Mouse (Mus musculus) MEL (cell line): Measurements from ENCODE around the gene Cldn10. TPM values are rescaled to one million over a fixed set of nuclear protein-coding genes. Genes with fewer than 3 reads are reported as not detected.

ENCODE experiments used
- DNase-seq: peaks from one replicate; pipeline ENCODE4 v3.0.0; 2011; ENCODE audit warnings: low read depth, low spot score
- H3K27ac ChIP-seq: 2 replicates; pipeline ENCODE4 v1.5.1; 2012; ENCODE audit warnings: low read depth, mild to moderate bottlenecking, control low read depth, low read length, moderate library complexity; ENCODE audit not compliant: control insufficient read depth
- H3K27me3 ChIP-seq, 2 experiments: fragments of 150-350 bp in 1 of 2; sonication (generic) in 1 of 2; 2 replicates each; pipeline ENCODE4 v1.6.1; 2012; ENCODE audit warnings: low read length in 2 of 2, mild to moderate bottlenecking in 2 of 2, improper control_type of control experiment in 1 of 2, moderate library complexity in 1 of 2; ENCODE audit not compliant: insufficient read depth in 2 of 2, control insufficient read depth in 1 of 2
- H3K36me3 ChIP-seq, 2 experiments: 2 replicates each; pipeline ENCODE4 v1.6.1; 2012 to 2014; ENCODE audit warnings: low read length in 2 of 2, improper control_type of control experiment in 1 of 2, inconsistent platforms in 1 of 2, mild to moderate bottlenecking in 1 of 2; ENCODE audit not compliant: insufficient read depth in 2 of 2, control insufficient read depth in 1 of 2
- H3K4me1 ChIP-seq, 2 experiments: fragments of 150-350 bp in 1 of 2; sonication (generic) in 1 of 2; 2 replicates each; pipeline ENCODE4 v1.6.1; 2012; ENCODE audit warnings: low read length in 2 of 2, improper control_type of control experiment in 1 of 2, mild to moderate bottlenecking in 1 of 2; ENCODE audit not compliant: insufficient read depth in 2 of 2, control insufficient read depth in 1 of 2
- H3K4me3 ChIP-seq, 2 experiments: fragments of 150-350 bp in 1 of 2; sonication (generic) in 1 of 2; 2 replicates each; pipeline ENCODE4 v1.5.1; 2012; ENCODE audit warnings: low read depth in 2 of 2, low read length in 2 of 2, mild to moderate bottlenecking in 2 of 2, moderate library complexity in 2 of 2, control low read depth in 1 of 2, improper control_type of control experiment in 1 of 2; ENCODE audit not compliant: control insufficient read depth in 1 of 2, insufficient read depth in 1 of 2
- H3K79me2 ChIP-seq: 2 replicates; pipeline ENCODE4 v1.6.1; 2012; ENCODE audit warnings: mild to moderate bottlenecking, low read length, moderate library complexity; ENCODE audit not compliant: control insufficient read depth, poor library complexity, insufficient read depth
- H3K9ac ChIP-seq: 2 replicates; pipeline ENCODE4 v1.6.1; 2012; ENCODE audit warnings: low read depth, mild to moderate bottlenecking, control low read depth, low read length, moderate library complexity; ENCODE audit not compliant: control insufficient read depth, poor library complexity, severe bottlenecking
- H3K9me3 ChIP-seq: fragments of 150-350 bp; sonication (generic); replicated peaks from 2 replicates; pipeline ENCODE4 v1.6.1; 2012; ENCODE audit warnings: mild to moderate bottlenecking, low read length, improper control_type of control experiment, moderate library complexity; ENCODE audit not compliant: insufficient read depth
- BHLHE40 ChIP-seq: IDR thresholded peaks from 2 replicates; pipeline ENCODE4 v1.6.1; 2012; ENCODE audit warnings: low read depth, mild to moderate bottlenecking, inconsistent platforms, low read length, improper control_type of control experiment, borderline replicate concordance
- E2F4 ChIP-seq: IDR thresholded peaks from 2 replicates; pipeline ENCODE4 v1.6.1; 2011; ENCODE audit warnings: low read depth, low read length, improper control_type of control experiment, borderline replicate concordance
- GABPA ChIP-seq: IDR thresholded peaks from 2 replicates; pipeline ENCODE4 v1.6.1; 2012; ENCODE audit warnings: low read depth, mild to moderate bottlenecking, inconsistent platforms, low read length, improper control_type of control experiment, moderate library complexity
- JUND ChIP-seq: IDR thresholded peaks from 2 replicates; pipeline ENCODE4 v1.6.1; 2011; ENCODE audit warnings: low read depth, mild to moderate bottlenecking, improper control_type of control experiment, low read length
- MAX ChIP-seq: IDR thresholded peaks from 2 replicates; pipeline ENCODE4 v1.6.1; 2011; ENCODE audit warnings: low read length, improper control_type of control experiment
- MAZ ChIP-seq: IDR thresholded peaks from 2 replicates; pipeline ENCODE4 v1.6.1; 2012; ENCODE audit warnings: low read depth, mild to moderate bottlenecking, inconsistent platforms, low read length, improper control_type of control experiment
- NRF1 ChIP-seq: IDR thresholded peaks from 2 replicates; pipeline ENCODE4 v1.6.1; 2014; ENCODE audit warnings: low read depth, mild to moderate bottlenecking, inconsistent platforms, low read length, improper control_type of control experiment, moderate library complexity; ENCODE audit not compliant: poor library complexity, insufficient read depth, severe bottlenecking
- POLR2AphosphoS5 ChIP-seq: IDR thresholded peaks from 2 replicates; pipeline ENCODE4 v1.6.1; 2012; ENCODE audit warnings: low read depth, borderline replicate concordance, mild to moderate bottlenecking, inconsistent platforms, low read length, moderate library complexity, mixed read lengths
- SIN3A ChIP-seq: IDR thresholded peaks from 2 replicates; pipeline ENCODE4 v1.6.1; 2012; ENCODE audit warnings: low read length, improper control_type of control experiment, inconsistent platforms
- SMC3 ChIP-seq: IDR thresholded peaks from 2 replicates; pipeline ENCODE4 v1.6.1; 2011; ENCODE audit warnings: low read depth, low read length, improper control_type of control experiment
- TBP ChIP-seq: IDR thresholded peaks from 2 replicates; pipeline ENCODE4 v1.8.0; 2011; ENCODE audit warnings: low read depth, low read length, improper control_type of control experiment
- ZKSCAN1 ChIP-seq: IDR thresholded peaks from 2 replicates; pipeline ENCODE4 v1.6.1; 2012; ENCODE audit warnings: low read depth, mild to moderate bottlenecking, inconsistent platforms, low read length, improper control_type of control experiment, moderate library complexity
- ZNF384 ChIP-seq: IDR thresholded peaks from 2 replicates; pipeline ENCODE4 v1.6.1; 2012; ENCODE audit warnings: low read depth, mild to moderate bottlenecking, inconsistent platforms, low read length, improper control_type of control experiment
- polyA plus RNA-seq, 2 experiments: library from polyadenylated mRNA; stranded (reverse) in 1 of 2; unstranded in 1 of 2; fragments of >175 nt in 1 of 2; fragments of >200 nt in 1 of 2; gene quantifications; 2 replicates each; pipeline versions ENCODE4 v1.2.1 to v1.2.4; 2012; ENCODE audit warnings: low replicate concordance in 2 of 2, low read depth in 1 of 2; ENCODE audit not compliant: insufficient read length in 2 of 2, insufficient read depth in 1 of 2, missing spikeins in 1 of 2
- total RNA-seq: library from RNA; depleted of rRNA; stranded (reverse); fragments of 300-350 nt; gene quantifications from 2 replicates; pipeline ENCODE4 v1.2.3, GENCODE M21; 2012

Cldn10 gene
- total and polyA plus RNA-seq, 3 experiments: 0.17 TPM; not detected in 2

DNA sequence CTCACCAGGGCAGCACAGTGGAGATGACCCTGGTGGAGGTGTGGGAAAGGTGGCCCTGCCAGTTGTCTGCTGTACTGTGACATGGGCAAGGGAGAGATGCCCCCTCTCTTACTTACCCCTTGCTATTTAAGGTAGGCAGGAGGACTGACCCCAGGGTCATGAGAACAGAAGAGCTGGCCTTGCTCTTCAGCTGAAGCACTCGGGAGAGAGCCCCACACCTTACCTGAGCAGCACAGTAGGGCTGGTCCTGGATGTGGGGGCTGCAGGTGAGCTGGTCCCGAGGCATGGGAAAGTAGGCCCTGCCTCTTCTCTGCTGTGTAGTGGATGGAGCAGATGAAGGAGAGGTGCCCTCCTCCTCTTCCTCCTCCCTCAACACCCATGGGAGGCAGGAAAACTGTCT is 11.3 kb upstream of the Cldn10 start:
- no peaks in the 10 kb centered on the region for H3K9me3 ChIP-seq
- no peak for TF ChIP-seq POLR2AphosphoS5
- no peak for TF ChIP-seq MAX
- no peak for TF ChIP-seq GABPA
- no peak for TF ChIP-seq E2F4
- TF ChIP-seq SIN3A: no peak
- no peak for TF ChIP-seq TBP
- no peak overlapping the region for H3K27ac ChIP-seq
- H3K9ac ChIP-seq: no peak overlapping the region
- no peaks in the 10 kb centered on the region for H3K27me3 ChIP-seq
- H3K4me3 ChIP-seq: no peak overlapping the region
- H3K4me1 ChIP-seq: no peaks in the 10 kb centered on the region
- H3K79me2 ChIP-seq: no peaks in the 10 kb centered on the region
- no peaks in the 10 kb centered on the region for H3K36me3 ChIP-seq
- DNase-seq: no peak

DNA sequence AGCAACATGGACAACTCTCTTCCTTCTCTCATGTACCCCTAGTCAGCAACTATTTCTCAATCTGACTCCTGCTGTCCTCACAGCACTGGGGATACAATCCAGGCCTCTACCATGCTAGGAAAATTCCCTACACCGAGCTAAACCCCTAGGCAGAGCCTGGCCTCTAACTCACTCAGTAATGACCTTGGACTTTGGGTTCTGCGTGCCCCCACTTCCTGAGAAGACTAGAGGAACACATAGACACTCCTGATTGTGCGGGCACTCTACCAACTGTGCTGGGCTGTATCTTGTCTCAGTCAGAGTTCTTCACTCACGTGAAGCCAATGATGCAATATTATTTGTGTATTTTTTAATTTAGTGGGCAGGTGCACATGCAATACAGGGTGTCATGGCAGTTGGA is 10.2 kb upstream of the Cldn10 start:
- Histone ChIP-seq H3K4me3 (no peak overlapping the region), H3K79me2 (no peaks in the 10 kb centered on the region), H3K27me3 (no peaks in the 10 kb centered on the region), H3K4me1 (no peaks in the 10 kb centered on the region), H3K36me3 (no peaks in the 10 kb centered on the region), H3K9ac (no peak overlapping the region), H3K9me3 (no peaks in the 10 kb centered on the region), H3K27ac (no peak overlapping the region)
- TF ChIP-seq MAZ (no peak), JUND (no peak)
- no peak for DNase-seq

DNA sequence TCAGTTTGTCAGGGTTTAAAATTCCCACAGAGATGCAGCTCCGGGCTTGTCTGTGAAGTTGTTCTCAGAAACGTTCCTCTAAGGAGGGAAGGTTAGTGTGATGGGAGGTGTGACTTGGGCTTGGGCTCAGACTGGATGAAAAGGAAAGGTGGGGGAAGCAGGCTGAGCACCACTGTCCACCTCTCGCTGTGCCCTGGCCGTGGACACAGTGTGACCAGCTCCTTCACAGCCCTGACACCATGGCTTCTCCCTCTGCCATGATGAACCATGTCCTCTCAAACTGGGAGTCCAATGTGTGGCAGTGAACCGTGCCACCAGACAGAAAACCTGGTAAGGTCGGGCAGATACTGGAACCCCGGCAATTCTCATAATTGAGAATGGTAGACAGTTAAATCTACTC is 6.1 kb upstream of the Cldn10 start:
- no peak overlapping the region for H3K27ac ChIP-seq

DNA sequence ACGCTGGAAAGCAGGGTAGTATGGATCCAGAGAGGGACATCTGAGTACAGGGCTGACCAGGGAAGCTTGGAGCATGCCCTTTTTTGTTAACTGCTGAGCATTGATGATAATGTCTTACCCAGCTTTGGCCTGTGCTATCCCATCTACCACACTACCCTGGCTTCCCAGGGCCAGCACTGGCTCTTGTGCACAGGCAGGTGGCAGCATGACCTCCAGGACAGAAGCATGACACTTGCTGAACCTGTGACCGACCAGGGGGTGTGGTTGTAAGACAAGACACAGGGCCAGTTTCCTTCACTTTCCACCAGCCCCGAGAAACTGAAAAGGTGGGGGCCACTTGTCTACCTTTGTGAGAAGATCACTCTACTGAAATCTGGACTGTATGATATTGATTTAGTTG is 5.5 kb upstream of the Cldn10 start:
- H3K4me1 ChIP-seq: no peaks in the 10 kb centered on the region
- no peak overlapping the region for H3K4me3 ChIP-seq
- TF ChIP-seq BHLHE40 (no peak), SMC3 (0 out of 2 replicates have a peak, but pooled peaks have one; percentile 13)
- no peaks in the 10 kb centered on the region for H3K9me3 ChIP-seq
- no peak overlapping the region for H3K9ac ChIP-seq
- H3K79me2 ChIP-seq: no peaks in the 10 kb centered on the region
- H3K27ac ChIP-seq: no peak overlapping the region
- no peaks in the 10 kb centered on the region for H3K27me3 ChIP-seq
- no peak for DNase-seq
- H3K36me3 ChIP-seq: no peaks in the 10 kb centered on the region

More for the DNA sequence above, 6.1 kb upstream of the Cldn10 start:
- Histone ChIP-seq H3K36me3 (no peaks in the 10 kb centered on the region), H3K4me1 (no peaks in the 10 kb centered on the region), H3K4me3 (no peak overlapping the region), H3K9me3 (no peaks in the 10 kb centered on the region), H3K27me3 (no peaks in the 10 kb centered on the region), H3K79me2 (no peaks in the 10 kb centered on the region), H3K9ac (no peak overlapping the region)
- no peak for TF ChIP-seq ZNF384
- TF ChIP-seq NRF1: no peak
- TF ChIP-seq ZKSCAN1: no peak
- no peak for TF ChIP-seq MAZ
- DNase-seq: no peak
